Mouse (Mus musculus) monocyte, adult 2 months (primary cell): Measurements from ENCODE around the gene Pctp.

Source experiments
- DNase-seq, 2 experiments: peaks; one replicate each; pipeline ENCODE4 v3.0.0; 2022; ENCODE audit warnings: low spot score in 2 of 2, low read depth in 1 of 2

Pctp gene

DNA sequence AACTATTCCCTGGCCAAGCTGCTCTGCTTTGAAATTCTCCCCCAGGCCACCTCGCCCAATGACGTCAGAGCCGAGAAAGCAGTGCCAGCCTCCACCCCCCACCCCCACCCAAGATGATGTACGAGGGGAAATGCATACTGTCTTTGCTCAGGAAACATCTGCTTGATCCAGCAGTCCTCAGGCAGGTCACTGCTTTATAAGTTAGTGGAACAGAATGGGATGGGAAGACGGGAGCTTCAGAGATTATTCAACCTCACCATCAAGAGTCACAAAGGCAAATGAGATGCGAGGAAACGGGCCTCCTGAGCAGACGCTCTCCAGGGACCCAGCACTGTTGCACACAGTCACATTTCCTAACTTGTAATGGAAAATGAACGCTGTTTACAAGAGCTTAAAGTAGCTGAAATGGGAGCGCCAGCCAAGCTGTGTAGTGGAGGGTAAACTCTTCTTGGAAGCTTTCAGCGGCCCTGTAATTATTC, 24.3 kb downstream of the Pctp start:
- DNase-seq: no peak

- DNase-seq: no peak
Observed at GRCm38 (mm10) chr11:89977746-89978352, 24.8 kb downstream of the Pctp start.

DNA sequence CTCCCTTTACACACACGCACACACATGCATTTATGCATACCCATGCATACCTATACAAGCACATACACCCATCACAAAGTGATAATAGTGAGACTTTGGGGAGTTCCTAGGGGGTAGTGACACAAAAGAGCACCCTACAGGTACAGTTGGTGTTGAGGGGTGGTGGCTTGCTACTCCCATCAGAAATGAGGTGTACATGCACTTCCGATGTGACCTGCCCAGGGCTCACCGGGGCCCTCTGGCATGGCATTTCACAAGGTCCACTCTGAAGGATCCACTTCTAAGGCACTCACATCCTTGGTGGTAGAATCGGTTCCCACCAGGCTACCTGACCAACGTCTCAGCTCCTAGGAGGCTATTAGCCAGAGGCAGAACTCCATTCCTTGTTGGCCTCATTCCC, 26.3 kb downstream of the Pctp start:
- no peak for DNase-seq

DNA sequence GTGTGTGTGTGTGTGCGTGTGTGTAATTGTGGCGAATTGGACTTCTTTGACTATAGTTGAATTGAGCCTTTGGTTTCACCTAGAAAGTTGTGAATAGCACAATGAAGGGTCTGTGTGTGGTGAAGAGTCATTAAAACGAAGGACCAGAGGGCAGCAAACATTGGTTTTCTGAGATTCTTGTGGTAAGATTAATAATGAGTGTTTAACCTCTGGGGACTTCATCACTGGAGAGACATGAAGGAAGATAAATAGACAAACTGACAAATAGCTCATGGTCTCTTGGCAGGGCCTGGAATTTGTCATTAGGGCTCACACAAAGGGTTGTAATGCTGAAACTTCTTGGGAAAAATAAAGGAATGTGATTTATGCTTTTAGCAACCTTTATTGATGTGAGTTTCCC, 31.4 kb downstream of the Pctp start:
- no peak for DNase-seq

- no peak for DNase-seq
Observed at GRCm38 (mm10) chr11:89970726-89971125, 32.0 kb downstream of the Pctp start.

GRCm38 (mm10) chr11:89969131-89969530, 33.6 kb downstream of the Pctp start:
- no peak for DNase-seq

DNA sequence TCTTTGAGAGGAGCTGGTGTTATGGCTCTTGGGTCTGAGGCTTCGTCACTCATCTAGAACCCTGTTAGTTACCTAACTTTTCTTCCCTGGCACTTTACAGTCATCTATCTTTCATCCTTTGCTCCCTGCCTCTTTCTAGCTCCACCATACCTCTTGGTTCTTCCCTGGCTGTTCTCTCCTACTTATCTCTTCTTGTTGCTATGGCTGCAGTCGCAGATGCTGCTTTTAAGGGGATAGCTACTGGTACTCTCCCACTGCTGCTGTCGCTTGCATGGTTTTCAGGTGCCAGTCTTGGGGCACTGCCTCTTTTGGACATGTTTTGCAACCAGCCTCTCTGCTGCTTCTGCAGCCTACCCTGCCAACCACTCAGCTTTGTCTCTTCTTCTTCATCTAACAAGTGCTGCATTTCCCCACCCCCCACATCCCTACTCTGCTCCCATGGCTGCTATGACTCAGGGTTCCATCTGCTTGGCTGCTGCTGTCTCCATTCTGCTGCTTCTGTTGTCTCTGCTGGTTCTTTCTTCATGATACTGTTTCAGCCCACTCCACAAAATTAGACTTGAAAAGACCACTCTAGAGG, 51.9 kb downstream of the Pctp start:
- DNase-seq: no peak

DNA sequence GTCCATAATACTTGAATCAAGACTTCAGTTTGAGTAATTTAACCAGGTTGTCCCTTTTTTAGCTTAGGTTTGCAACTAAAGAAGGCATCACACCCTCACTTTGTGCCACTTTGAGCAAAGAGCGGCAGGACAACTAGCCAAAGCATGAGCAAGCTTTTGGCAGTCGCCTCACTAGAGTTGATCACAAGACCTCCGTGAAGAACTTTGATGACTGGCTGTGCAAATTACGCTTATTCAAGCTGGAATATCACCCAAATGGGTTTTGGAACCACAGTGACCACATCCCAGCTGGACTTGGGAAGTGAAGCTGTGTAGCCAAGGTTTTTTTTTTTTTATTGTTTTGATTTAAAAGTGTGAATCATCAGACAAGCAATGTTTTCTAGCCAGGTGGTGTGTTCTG, 54.9 kb downstream of the Pctp start:
- no peak for DNase-seq

DNA sequence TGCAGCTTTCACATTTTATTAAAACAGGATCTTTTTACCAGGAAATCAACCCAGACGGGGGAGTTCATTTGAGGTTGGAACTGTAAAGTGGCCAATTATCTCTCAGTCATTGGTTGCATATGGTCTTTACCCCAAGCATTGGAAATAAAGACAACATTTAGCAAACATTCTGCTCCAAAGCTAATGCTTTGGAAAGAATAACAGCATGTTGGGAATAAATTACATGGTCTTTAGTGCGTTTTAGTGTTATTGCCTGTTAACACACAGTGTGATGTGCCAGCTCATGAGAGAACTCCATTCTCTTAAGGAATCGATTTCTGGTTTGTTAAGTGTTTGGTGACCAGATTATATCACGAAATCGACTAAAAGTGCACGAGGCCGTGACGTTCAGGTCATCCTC, 57.5 kb downstream of the Pctp start:
- no peak for DNase-seq

DNA sequence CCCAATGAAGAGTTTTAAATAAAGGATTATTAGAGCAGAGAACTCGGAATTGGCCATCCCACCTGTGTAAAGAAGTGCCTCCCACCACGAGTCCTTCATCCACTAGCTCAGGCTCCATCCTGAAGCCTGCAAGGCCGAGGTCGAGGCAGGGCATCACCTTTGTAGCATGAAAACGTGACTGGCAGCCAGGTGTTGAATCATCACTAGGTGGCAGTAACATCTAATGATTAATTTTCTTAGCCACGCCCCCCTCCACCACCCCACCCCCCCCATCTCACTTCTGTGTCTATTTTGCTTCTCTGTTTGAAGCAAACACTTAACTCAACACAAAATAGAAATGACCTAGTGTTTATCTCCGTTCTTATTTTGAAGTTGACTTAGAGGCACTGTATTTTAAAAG, 65.5 kb downstream of the Pctp start:
- DNase-seq: no peak
